Mouse (Mus musculus): ENCODE measurements around the gene Gm4340. TPM values are rescaled to one million over a fixed set of nuclear protein-coding genes. Genes with fewer than 3 reads are reported as not detected.

Gm4340 gene
- polyA plus RNA-seq (2012; rRNA removed), result not detected in 2 replicates

GRCm38 (mm10) chr10:104193742-104194141, at the start of gene Gm4340:
TSS of gene Gm4340 (plus strand) at chr10:104194042.

DNA sequence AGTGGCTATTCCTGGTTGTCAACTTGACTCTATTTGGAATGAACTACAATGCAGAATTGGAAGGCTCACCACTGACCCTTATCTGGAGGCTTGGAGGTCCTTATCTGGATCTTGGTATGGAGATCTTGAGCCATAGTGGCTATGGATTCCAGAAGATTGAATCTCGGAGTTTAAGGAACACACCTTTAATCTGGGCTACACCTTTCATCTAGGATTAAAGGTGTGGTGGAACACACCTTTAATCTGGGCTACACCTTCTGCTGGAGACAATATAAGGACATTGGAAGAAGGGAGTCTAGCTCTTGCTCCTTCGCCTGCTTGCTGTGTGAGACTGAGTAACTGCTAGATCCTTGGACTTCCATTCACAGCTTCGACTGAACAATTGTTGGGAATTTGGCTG, 42.6 kb upstream of the Gm4340 start, which contains the start of gene Gm6763:
Gm6763 (plus strand) TSS at position 301 of the 400 bp plus-strand sequence.

GRCm38 (mm10) chr10:104159706-104160105, 34.1 kb upstream of the Gm4340 start, which contains the start of gene Gm8764:
TSS of gene Gm8764 (plus strand) at chr10:104160006.

GRCm38 (mm10) chr10:104168215-104168614, 25.6 kb upstream of the Gm4340 start, which contains the start of gene Gm21304:
TSS of gene Gm21304 (plus strand) at chr10:104168515.

GRCm38 (mm10) chr10:104176724-104177123, 17.1 kb upstream of the Gm4340 start, which contains the start of gene Gm21312:
TSS of gene Gm21312 (plus strand) at chr10:104177024.

GRCm38 (mm10) chr10:104185233-104185632, 8.6 kb upstream of the Gm4340 start, which contains the start of gene Gm20765:
TSS of gene Gm20765 (plus strand) at chr10:104185533.

Other genes with a start within 250 kb of the Gm4340 start
- gene Gm21293, start 51.1 kb upstream of the Gm4340 start, polyA plus RNA-seq (2012; rRNA removed), result not detected in 2 replicates
- gene Gm6763, start 42.5 kb upstream of the Gm4340 start, polyA plus RNA-seq (2012; rRNA removed), result not detected in 2 replicates
- gene Gm8764, start 34.0 kb upstream of the Gm4340 start, polyA plus RNA-seq (2012; rRNA removed), result not detected in 2 replicates
- not detected in 2 replicates for gene Gm21304, start 25.5 kb upstream of the Gm4340 start, polyA plus RNA-seq (2012; rRNA removed)
- not detected in 2 replicates for gene Gm21312, start 17.0 kb upstream of the Gm4340 start, polyA plus RNA-seq (2012; rRNA removed)
- gene Gm20765, start 8.5 kb upstream of the Gm4340 start, polyA plus RNA-seq (2012; rRNA removed), result not detected in 2 replicates

Data from liver, embryonic 18 days (tissue).